Mouse (Mus musculus): ENCODE data around the gene Nhsl2. TPM values are rescaled to one million over a fixed set of nuclear protein-coding genes. Genes with fewer than 3 reads are reported as not detected.

Nhsl2 gene
- polyA plus RNA-seq, 1 experiment from 2014 or later, result 14.8 TPM

- H3K4me1 ChIP-seq (ENCODE audit: control insufficient read depth, insufficient read depth, low read length), result no peaks in the 10 kb centered on the region
- H3K9me3 ChIP-seq (replicated peaks; ENCODE audit: control insufficient read depth, low read length), result no peaks in the 10 kb centered on the region
- ATAC-seq (replicated peaks; ENCODE audit: insufficient number of reproducible peaks, low FRiP score, low TSS enrichment, low read depth) (no peak), DNase-seq (ENCODE audit: low spot score) (no peak)
- no peak overlapping the region for H3K9ac ChIP-seq (replicated peaks; ENCODE audit: low read length)
- H3K27ac ChIP-seq (replicated peaks; ENCODE audit: low read depth, low read length), result no peak overlapping the region
- no peaks in the 10 kb centered on the region for H3K27me3 ChIP-seq (ENCODE audit: control insufficient read depth, insufficient read depth, low read length)
- H3K36me3 ChIP-seq (replicated peaks; ENCODE audit: control insufficient read depth, insufficient read depth, low read depth, low read length), result no peaks in the 10 kb centered on the region
- WGBS, result 70% methylated on average over 2 of the region's 2 CpGs
- no peak overlapping the region for H3K4me2 ChIP-seq (ENCODE audit: low read depth, low read length)
- no peak overlapping the region for H3K4me3 ChIP-seq (ENCODE audit: low read depth, low read length)
Observed at GRCm38 (mm10) chrX:102037506-102037905, 188.3 kb downstream of the Nhsl2 start.

DNA sequence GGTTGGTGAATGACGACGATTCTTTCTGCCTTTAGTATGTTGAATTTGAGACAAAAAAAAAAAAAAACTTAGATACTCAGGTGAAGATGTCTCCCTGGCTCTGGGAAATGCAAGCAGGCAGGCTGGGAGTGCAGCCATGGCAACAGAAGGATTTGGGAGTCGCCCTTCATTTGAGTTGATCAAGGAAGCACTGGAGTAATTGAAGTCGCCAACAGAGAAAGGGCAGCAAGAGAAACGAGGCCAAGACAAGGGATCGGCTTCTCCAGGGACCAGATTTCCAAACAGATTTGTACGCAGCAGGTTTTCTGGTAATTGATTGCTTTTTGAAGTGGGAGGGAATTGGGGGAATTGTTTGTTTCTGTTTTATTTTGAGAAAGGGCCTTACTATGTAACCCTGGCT, 192.4 kb downstream of the Nhsl2 start:
- Histone ChIP-seq H3K4me2 (ENCODE audit: low read depth, low read length) (no peak overlapping the region), H3K36me3 (replicated peaks; ENCODE audit: control insufficient read depth, insufficient read depth, low read depth, low read length) (no peaks in the 10 kb centered on the region), H3K4me1 (ENCODE audit: control insufficient read depth, insufficient read depth, low read length) (no peaks in the 10 kb centered on the region), H3K4me3 (ENCODE audit: low read depth, low read length) (no peak overlapping the region), H3K27me3 (ENCODE audit: control insufficient read depth, insufficient read depth, low read length) (no peaks in the 10 kb centered on the region), H3K9ac (replicated peaks; ENCODE audit: low read length) (no peak overlapping the region), H3K9me3 (replicated peaks; ENCODE audit: control insufficient read depth, low read length) (no peaks in the 10 kb centered on the region), H3K27ac (replicated peaks; ENCODE audit: low read depth, low read length) (no peak overlapping the region)
- DNase-seq (ENCODE audit: low spot score) (no peak), ATAC-seq (replicated peaks; ENCODE audit: insufficient number of reproducible peaks, low FRiP score, low TSS enrichment, low read depth) (no peak)
- 60% methylated on average over 7 of the region's 7 CpGs for WGBS

DNA sequence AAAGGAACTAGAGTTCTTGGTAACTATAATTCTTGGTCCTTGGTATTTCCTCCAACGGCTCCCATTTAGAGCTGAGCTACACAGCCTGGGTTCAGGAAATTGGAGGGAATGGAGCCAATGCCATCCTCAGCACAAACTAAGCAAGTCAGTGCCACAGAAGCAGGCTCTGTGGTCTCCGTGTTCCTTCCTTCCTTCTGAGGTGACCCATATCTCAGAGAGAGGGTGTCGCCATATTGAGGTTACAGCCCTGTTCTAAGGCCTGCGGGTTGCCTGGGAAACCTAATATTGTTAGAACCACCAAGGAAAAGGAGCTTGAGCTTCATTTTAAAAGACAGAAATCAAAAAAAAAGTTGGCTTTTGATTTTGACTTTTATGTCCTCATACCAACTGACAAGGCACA, 193.2 kb downstream of the Nhsl2 start:
- WGBS, result 80% methylated on average over 4 of the region's 4 CpGs
- H3K27me3 ChIP-seq (ENCODE audit: control insufficient read depth, insufficient read depth, low read length), result no peaks in the 10 kb centered on the region

DNA sequence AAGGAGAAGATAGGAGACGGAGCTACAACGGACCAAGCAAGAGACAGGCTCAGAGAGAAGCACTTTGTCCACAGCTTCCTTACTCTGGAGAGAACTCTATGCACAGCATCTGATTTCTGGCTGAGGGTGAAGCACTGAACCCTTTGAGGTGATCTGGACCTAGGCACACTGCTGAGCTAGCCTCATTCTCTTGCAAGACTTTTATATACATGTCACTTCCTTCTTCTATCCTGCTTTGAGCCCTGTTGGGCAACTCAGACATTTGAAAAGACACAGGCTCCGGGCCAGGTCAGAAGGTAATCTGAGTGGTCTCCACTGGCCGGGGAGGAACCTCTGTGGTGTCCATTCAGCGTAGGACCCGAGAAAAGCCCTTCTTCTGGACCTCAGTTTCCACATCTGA, 201.4 kb downstream of the Nhsl2 start:
- Histone ChIP-seq H3K4me2 (ENCODE audit: low read depth, low read length) (no peak overlapping the region), H3K9ac (replicated peaks; ENCODE audit: low read length) (no peak overlapping the region), H3K4me3 (ENCODE audit: low read depth, low read length) (no peak overlapping the region), H3K27ac (replicated peaks; ENCODE audit: low read depth, low read length) (no peak overlapping the region), H3K36me3 (replicated peaks; ENCODE audit: control insufficient read depth, insufficient read depth, low read depth, low read length) (no peaks in the 10 kb centered on the region), H3K4me1 (ENCODE audit: control insufficient read depth, insufficient read depth, low read length) (no peaks in the 10 kb centered on the region), H3K9me3 (replicated peaks; ENCODE audit: control insufficient read depth, low read length) (no peaks in the 10 kb centered on the region), H3K27me3 (ENCODE audit: control insufficient read depth, insufficient read depth, low read length) (no peaks in the 10 kb centered on the region)
- DNase-seq (ENCODE audit: low spot score) (no peak), ATAC-seq (replicated peaks; ENCODE audit: insufficient number of reproducible peaks, low FRiP score, low TSS enrichment, low read depth) (no peak)
- 87% methylated on average over 6 of the region's 6 CpGs for WGBS

More for the DNA sequence above, 193.2 kb downstream of the Nhsl2 start:
- DNase-seq (ENCODE audit: low spot score) (no peak), ATAC-seq (replicated peaks; ENCODE audit: insufficient number of reproducible peaks, low FRiP score, low TSS enrichment, low read depth) (no peak)
- Histone ChIP-seq H3K4me1 (ENCODE audit: control insufficient read depth, insufficient read depth, low read length) (no peaks in the 10 kb centered on the region), H3K27ac (replicated peaks; ENCODE audit: low read depth, low read length) (no peak overlapping the region), H3K9ac (replicated peaks; ENCODE audit: low read length) (no peak overlapping the region), H3K9me3 (replicated peaks; ENCODE audit: control insufficient read depth, low read length) (no peaks in the 10 kb centered on the region), H3K36me3 (replicated peaks; ENCODE audit: control insufficient read depth, insufficient read depth, low read depth, low read length) (no peaks in the 10 kb centered on the region), H3K4me2 (ENCODE audit: low read depth, low read length) (no peak overlapping the region), H3K4me3 (ENCODE audit: low read depth, low read length) (no peak overlapping the region)

DNA sequence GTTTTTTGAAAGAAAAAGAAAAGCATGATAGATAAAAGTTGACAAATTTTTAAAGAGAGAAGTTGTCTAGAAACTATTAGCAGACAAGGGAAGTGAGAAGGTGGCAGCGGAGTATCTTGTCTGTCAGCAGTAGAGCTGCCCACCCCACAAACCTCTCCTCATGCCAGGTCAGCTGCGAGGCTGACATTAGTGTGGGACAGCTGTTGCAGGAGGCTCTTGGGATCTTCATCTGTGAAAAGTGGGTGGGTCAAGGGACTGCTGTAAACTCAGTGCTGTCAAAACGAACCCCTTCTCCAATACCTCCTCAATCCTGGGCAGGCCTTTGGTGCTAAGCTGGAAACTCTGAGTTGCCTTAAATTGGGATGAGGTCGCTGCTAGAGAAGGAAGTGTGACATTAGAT, 202.0 kb downstream of the Nhsl2 start:
- Histone ChIP-seq H3K9me3 (replicated peaks; ENCODE audit: control insufficient read depth, low read length) (no peaks in the 10 kb centered on the region), H3K9ac (replicated peaks; ENCODE audit: low read length) (no peak overlapping the region), H3K4me1 (ENCODE audit: control insufficient read depth, insufficient read depth, low read length) (no peaks in the 10 kb centered on the region), H3K4me3 (ENCODE audit: low read depth, low read length) (no peak overlapping the region), H3K4me2 (ENCODE audit: low read depth, low read length) (no peak overlapping the region), H3K27ac (replicated peaks; ENCODE audit: low read depth, low read length) (no peak overlapping the region), H3K27me3 (ENCODE audit: control insufficient read depth, insufficient read depth, low read length) (no peaks in the 10 kb centered on the region), H3K36me3 (replicated peaks; ENCODE audit: control insufficient read depth, insufficient read depth, low read depth, low read length) (no peaks in the 10 kb centered on the region)
- DNase-seq (ENCODE audit: low spot score) (no peak), ATAC-seq (replicated peaks; ENCODE audit: insufficient number of reproducible peaks, low FRiP score, low TSS enrichment, low read depth) (no peak)
- WGBS, result 81% methylated on average over 4 of the region's 4 CpGs

GRCm38 (mm10) chrX:102053371-102053770, 204.2 kb downstream of the Nhsl2 start:
- no peak overlapping the region for H3K27ac ChIP-seq (replicated peaks; ENCODE audit: low read depth, low read length)
- H3K27me3 ChIP-seq (ENCODE audit: control insufficient read depth, insufficient read depth, low read length), result no peaks in the 10 kb centered on the region
- H3K9ac ChIP-seq (replicated peaks; ENCODE audit: low read length), result no peak overlapping the region
- ATAC-seq (replicated peaks; ENCODE audit: insufficient number of reproducible peaks, low FRiP score, low TSS enrichment, low read depth) (no peak), DNase-seq (ENCODE audit: low spot score) (no peak)
- no peaks in the 10 kb centered on the region for H3K4me1 ChIP-seq (ENCODE audit: control insufficient read depth, insufficient read depth, low read length)
- H3K9me3 ChIP-seq (replicated peaks; ENCODE audit: control insufficient read depth, low read length), result no peaks in the 10 kb centered on the region
- no peak overlapping the region for H3K4me2 ChIP-seq (ENCODE audit: low read depth, low read length)
- H3K4me3 ChIP-seq (ENCODE audit: low read depth, low read length), result no peak overlapping the region
- H3K36me3 ChIP-seq (replicated peaks; ENCODE audit: control insufficient read depth, insufficient read depth, low read depth, low read length), result no peaks in the 10 kb centered on the region
- 100% methylated on average over 2 of the region's 2 CpGs for WGBS

- Histone ChIP-seq H3K27ac (replicated peaks; ENCODE audit: low read depth, low read length) (no peak overlapping the region), H3K27me3 (ENCODE audit: control insufficient read depth, insufficient read depth, low read length) (no peaks in the 10 kb centered on the region), H3K4me1 (ENCODE audit: control insufficient read depth, insufficient read depth, low read length) (no peaks in the 10 kb centered on the region), H3K36me3 (replicated peaks; ENCODE audit: control insufficient read depth, insufficient read depth, low read depth, low read length) (no peaks in the 10 kb centered on the region), H3K9me3 (replicated peaks; ENCODE audit: control insufficient read depth, low read length) (no peaks in the 10 kb centered on the region), H3K4me3 (ENCODE audit: low read depth, low read length) (no peak overlapping the region), H3K4me2 (ENCODE audit: low read depth, low read length) (no peak overlapping the region), H3K9ac (replicated peaks; ENCODE audit: low read length) (no peak overlapping the region)
- 86% methylated on average over 4 of the region's 4 CpGs for WGBS
- ATAC-seq (replicated peaks; ENCODE audit: insufficient number of reproducible peaks, low FRiP score, low TSS enrichment, low read depth) (no peak), DNase-seq (ENCODE audit: low spot score) (no peak)
Observed at GRCm38 (mm10) chrX:102054009-102054408, 204.8 kb downstream of the Nhsl2 start.

DNA sequence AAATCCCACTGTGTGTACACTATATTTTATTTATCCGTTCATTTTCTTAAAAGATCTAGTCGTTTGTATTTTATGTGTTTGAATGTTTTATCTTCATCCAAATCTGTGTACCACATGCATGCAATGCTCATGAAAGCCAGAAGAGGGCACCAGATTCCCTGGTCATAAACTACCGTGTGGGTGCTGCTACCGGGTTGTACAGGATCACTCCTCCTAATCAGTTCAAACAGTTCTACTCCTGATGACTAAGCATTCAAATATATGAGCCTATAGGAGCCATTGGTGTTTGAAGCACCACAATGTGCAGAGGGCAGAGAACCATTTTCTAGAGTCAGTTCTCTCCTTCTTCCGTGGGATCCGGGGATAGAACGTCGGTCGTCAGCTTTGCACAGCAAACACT, 210.3 kb downstream of the Nhsl2 start:
- no peak overlapping the region for H3K27ac ChIP-seq (replicated peaks; ENCODE audit: low read depth, low read length)
- H3K4me3 ChIP-seq (ENCODE audit: low read depth, low read length), result no peak overlapping the region
- H3K4me2 ChIP-seq (ENCODE audit: low read depth, low read length), result no peak overlapping the region
- DNase-seq (ENCODE audit: low spot score) (peak; percentile 42), ATAC-seq (replicated peaks; ENCODE audit: insufficient number of reproducible peaks, low FRiP score, low TSS enrichment, low read depth) (no peak)
- no peaks in the 10 kb centered on the region for H3K9me3 ChIP-seq (replicated peaks; ENCODE audit: control insufficient read depth, low read length)
- no peaks in the 10 kb centered on the region for H3K4me1 ChIP-seq (ENCODE audit: control insufficient read depth, insufficient read depth, low read length)
- H3K36me3 ChIP-seq (replicated peaks; ENCODE audit: control insufficient read depth, insufficient read depth, low read depth, low read length), result no peaks in the 10 kb centered on the region
- H3K9ac ChIP-seq (replicated peaks; ENCODE audit: low read length), result no peak overlapping the region
- H3K27me3 ChIP-seq (ENCODE audit: control insufficient read depth, insufficient read depth, low read length), result no peaks in the 10 kb centered on the region
- 71% methylated on average over 9 of the region's 9 CpGs for WGBS

Data from embryonic facial prominence, embryonic 11.5 days (tissue).